In genomic region chr6:88259621-88260020, GRCm38 (mm10) we compare ENCODE assay signal across 21 mouse cellular contexts. TPM values are rescaled to one million over a fixed set of nuclear protein-coding genes. Genes with fewer than 3 reads are reported as not detected.
"Had no signal": no experiment of that assay in that cellular context is flagged by ENCODE, and none has a peak within 500 bp of the region (broad histone marks: within the 10 kb centered on the region; RNA-seq: fewer than 3 reads in every experiment).

No protein-coding gene starts in this region.

- DNase-seq: kidney, postnatal 14 days; lung, embryonic 14.5 days; lung, postnatal 14 days; right cerebral cortex, postnatal 14 days; thymus, postnatal 4 days had no signal

- H3K9me3 ChIP-seq: kidney, embryonic 15.5 days; limb, embryonic 15.5 days; liver, embryonic 12.5 days; midbrain, embryonic 13.5 days had no signal

- H3K27ac ChIP-seq: kidney, embryonic 15.5 days; left cerebral cortex, adult 2 months; limb, embryonic 15.5 days; liver, embryonic 12.5 days; macrophage; midbrain, embryonic 13.5 days; stomach, postnatal 0 days had no signal

- H3K9ac ChIP-seq: kidney, embryonic 15.5 days; limb, embryonic 15.5 days; liver, embryonic 12.5 days; lung, embryonic 14.5 days; midbrain, embryonic 13.5 days had no signal

- H3K36me3 ChIP-seq: kidney, embryonic 15.5 days had no signal

- H3K4me1 ChIP-seq: limb, embryonic 15.5 days had no signal

- H3K27me3 ChIP-seq: kidney, embryonic 15.5 days; limb, embryonic 15.5 days; liver, embryonic 12.5 days; midbrain, embryonic 13.5 days had no signal

- H3K4me3 ChIP-seq: kidney, embryonic 15.5 days; left cerebral cortex, adult 2 months; limb, embryonic 15.5 days; liver, embryonic 12.5 days; midbrain, embryonic 13.5 days had no signal

- ATAC-seq: liver, embryonic 12.5 days; midbrain, embryonic 13.5 days had no signal

- H3K4me2 ChIP-seq: kidney, embryonic 15.5 days; limb, embryonic 15.5 days; liver, embryonic 12.5 days; lung, embryonic 14.5 days; midbrain, embryonic 13.5 days had no signal

RNA-seq across cellular contexts. Expression of gene Dnajb8, which starts 37.6 kb away (rescaled TPM):
- total RNA-seq: layer of hippocampus, adult 8-10 months; layer of hippocampus, postnatal 25 days; left cerebral cortex, adult 2 months; left cerebral cortex, postnatal 25 days; midbrain, postnatal 0 days had no signal
- polyA plus RNA-seq: kidney, embryonic 15.5 days; large intestine, adult 2 months; limb, embryonic 11.5 days; limb, embryonic 15.5 days; liver, embryonic 12.5 days; liver, embryonic 16.5 days; lung, embryonic 14.5 days; macrophage; midbrain, embryonic 13.5 days; midbrain, postnatal 0 days; neural tube, embryonic 14.5 days; small intestine, adult 2 months; stomach, postnatal 0 days had no signal
